Mouse (Mus musculus): ENCODE results near the gene Ulbp1. TPM values are rescaled to one million over a fixed set of nuclear protein-coding genes. Genes with fewer than 3 reads are reported as not detected.
A peak's percentile ranks its signal among the peaks of the same experiment; 100 is the strongest.

Gene Ulbp1
- polyA plus RNA-seq, 1 experiment from 2014 or later, result 9.3 TPM

GRCm38 (mm10) chr10:7462006-7462405 lies 11.4 kb downstream of the Ulbp1 start:
- H3K4me2 ChIP-seq, result no peak overlapping the region
- ATAC-seq (replicated peaks; ENCODE audit: insufficient number of reproducible peaks, low FRiP score, low TSS enrichment), result no peak
- no peak overlapping the region for H3K9ac ChIP-seq (ENCODE audit: low read depth, low read length)
- 54% methylated on average over 3 of the region's 3 CpGs for WGBS (ENCODE audit: insufficient replicate concordance)
- no peak overlapping the region for H3K4me3 ChIP-seq (ENCODE audit: low read depth, low read length)
- H3K27me3 ChIP-seq (ENCODE audit: control insufficient read depth, insufficient read depth, low read length), result no peaks in the 10 kb centered on the region
- no peaks in the 10 kb centered on the region for H3K36me3 ChIP-seq (ENCODE audit: control insufficient read depth, insufficient read depth, low read length)
- H3K9me3 ChIP-seq (replicated peaks; ENCODE audit: control insufficient read depth, low read length), result peaks cover 8% of the 10 kb centered on the region; the same call in 1 of the 2 replicates
- H3K27ac ChIP-seq (ENCODE audit: low read depth, low read length), result no peak overlapping the region
- no peaks in the 10 kb centered on the region for H3K4me1 ChIP-seq (ENCODE audit: control insufficient read depth, insufficient read depth, low read length)

GRCm38 (mm10) chr10:7438928-7439327 lies 34.5 kb downstream of the Ulbp1 start:
- no peak for ATAC-seq (replicated peaks; ENCODE audit: insufficient number of reproducible peaks, low FRiP score, low TSS enrichment)
- H3K4me3 ChIP-seq (ENCODE audit: low read depth, low read length), result no peak overlapping the region
- no peaks in the 10 kb centered on the region for H3K27me3 ChIP-seq (ENCODE audit: control insufficient read depth, insufficient read depth, low read length)
- 66% methylated on average over 2 of the region's 2 CpGs for WGBS (ENCODE audit: insufficient replicate concordance)
- no peaks in the 10 kb centered on the region for H3K36me3 ChIP-seq (ENCODE audit: control insufficient read depth, insufficient read depth, low read length)
- no peaks in the 10 kb centered on the region for H3K9me3 ChIP-seq (replicated peaks; ENCODE audit: control insufficient read depth, low read length)
- H3K4me1 ChIP-seq (ENCODE audit: control insufficient read depth, insufficient read depth, low read length), result no peaks in the 10 kb centered on the region
- no peak overlapping the region for H3K27ac ChIP-seq (ENCODE audit: low read depth, low read length)
- H3K4me2 ChIP-seq, result no peak overlapping the region
- H3K9ac ChIP-seq (ENCODE audit: low read depth, low read length), result no peak overlapping the region

- Histone ChIP-seq H3K27me3 (ENCODE audit: control insufficient read depth, insufficient read depth, low read length) (peaks cover 21% of the 10 kb centered on the region), H3K27ac (ENCODE audit: low read depth, low read length) (no peak overlapping the region), H3K4me1 (ENCODE audit: control insufficient read depth, insufficient read depth, low read length) (peaks cover 3% of the 10 kb centered on the region; the same call in 1 of the 2 replicates), H3K9ac (ENCODE audit: low read depth, low read length) (no peak overlapping the region; the same call in 1 of the 2 replicates), H3K4me2 (peak overlapping the region; percentile 97), H3K36me3 (ENCODE audit: control insufficient read depth, insufficient read depth, low read length) (no peaks in the 10 kb centered on the region), H3K9me3 (replicated peaks; ENCODE audit: control insufficient read depth, low read length) (no peaks in the 10 kb centered on the region), H3K4me3 (ENCODE audit: low read depth, low read length) (peak overlapping the region; percentile 62)
- WGBS (ENCODE audit: insufficient replicate concordance), result 8% methylated on average over 54 of the region's 55 CpGs
- ATAC-seq (replicated peaks; ENCODE audit: insufficient number of reproducible peaks, low FRiP score, low TSS enrichment), result peak; percentile 61; the same call in 1 of the 2 replicates
Observed at GRCm38 (mm10) chr10:7393143-7394035, 80.0 kb downstream of the Ulbp1 start.

- H3K9ac ChIP-seq (ENCODE audit: low read depth, low read length), result peak overlapping the region; percentile 59
- no peaks in the 10 kb centered on the region for H3K36me3 ChIP-seq (ENCODE audit: control insufficient read depth, insufficient read depth, low read length)
- WGBS (ENCODE audit: insufficient replicate concordance), result under 1% methylated on average over 73 of the region's 73 CpGs
- H3K27ac ChIP-seq (ENCODE audit: low read depth, low read length), result no peak overlapping the region
- H3K9me3 ChIP-seq (replicated peaks; ENCODE audit: control insufficient read depth, low read length), result no peaks in the 10 kb centered on the region
- peak overlapping the region; percentile 97 for H3K4me2 ChIP-seq
- peaks cover 21% of the 10 kb centered on the region for H3K27me3 ChIP-seq (ENCODE audit: control insufficient read depth, insufficient read depth, low read length)
- peaks cover 3% of the 10 kb centered on the region; the same call in 1 of the 2 replicates for H3K4me1 ChIP-seq (ENCODE audit: control insufficient read depth, insufficient read depth, low read length)
- H3K4me3 ChIP-seq (ENCODE audit: low read depth, low read length), result peak overlapping the region; percentile 62
- peak; percentile 44 for ATAC-seq (replicated peaks; ENCODE audit: insufficient number of reproducible peaks, low FRiP score, low TSS enrichment)
Observed at GRCm38 (mm10) chr10:7391935-7392930, 81.2 kb downstream of the Ulbp1 start.

- Histone ChIP-seq H3K27ac (ENCODE audit: low read depth, low read length) (no peak overlapping the region), H3K4me2 (peak overlapping the region; percentile 97), H3K9me3 (replicated peaks; ENCODE audit: control insufficient read depth, low read length) (no peaks in the 10 kb centered on the region), H3K4me3 (ENCODE audit: low read depth, low read length) (peak overlapping the region; percentile 62), H3K36me3 (ENCODE audit: control insufficient read depth, insufficient read depth, low read length) (no peaks in the 10 kb centered on the region), H3K9ac (ENCODE audit: low read depth, low read length) (peak overlapping the region; percentile 59), H3K4me1 (ENCODE audit: control insufficient read depth, insufficient read depth, low read length) (peaks cover 3% of the 10 kb centered on the region; the same call in 1 of the 2 replicates), H3K27me3 (ENCODE audit: control insufficient read depth, insufficient read depth, low read length) (peaks cover 21% of the 10 kb centered on the region)
- under 1% methylated on average over 20 of the region's 20 CpGs for WGBS (ENCODE audit: insufficient replicate concordance)
- peak; percentile 46; the same call in 1 of the 2 replicates for ATAC-seq (replicated peaks; ENCODE audit: insufficient number of reproducible peaks, low FRiP score, low TSS enrichment)
Observed at GRCm38 (mm10) chr10:7391561-7391934, 81.9 kb downstream of the Ulbp1 start.

GRCm38 (mm10) chr10:7391108-7391507 lies 82.3 kb downstream of the Ulbp1 start:
- H3K27ac ChIP-seq (ENCODE audit: low read depth, low read length), result no peak overlapping the region
- peak; percentile 55; the same call in 1 of the 2 replicates for ATAC-seq (replicated peaks; ENCODE audit: insufficient number of reproducible peaks, low FRiP score, low TSS enrichment)
- peaks cover 3% of the 10 kb centered on the region; the same call in 1 of the 2 replicates for H3K4me1 ChIP-seq (ENCODE audit: control insufficient read depth, insufficient read depth, low read length)
- no peaks in the 10 kb centered on the region for H3K9me3 ChIP-seq (replicated peaks; ENCODE audit: control insufficient read depth, low read length)
- peaks cover 21% of the 10 kb centered on the region for H3K27me3 ChIP-seq (ENCODE audit: control insufficient read depth, insufficient read depth, low read length)
- H3K4me3 ChIP-seq (ENCODE audit: low read depth, low read length), result peak overlapping the region; percentile 62
- WGBS (ENCODE audit: insufficient replicate concordance), result 0% methylated on average over 31 of the region's 31 CpGs
- peak overlapping the region; percentile 58 for H3K9ac ChIP-seq (ENCODE audit: low read depth, low read length)
- H3K4me2 ChIP-seq, result peak overlapping the region; percentile 97
- no peaks in the 10 kb centered on the region for H3K36me3 ChIP-seq (ENCODE audit: control insufficient read depth, insufficient read depth, low read length)

Other genes with a start within 250 kb of the Ulbp1 start
- 2.1 and 2.8 TPM in 2 replicates for gene Lrp11, start 116.2 kb upstream of the Ulbp1 start, polyA plus RNA-seq (2014; fragmentation: Nextera tagmentation; extraction: Ambion mirVana)
- 44.7 and 45.8 TPM in 2 replicates for gene Nup43, start 193.9 kb upstream of the Ulbp1 start, polyA plus RNA-seq (2014; fragmentation: Nextera tagmentation; extraction: Ambion mirVana)
- 135 and 142 TPM in 2 replicates for gene Pcmt1, start 207.5 kb upstream of the Ulbp1 start, polyA plus RNA-seq (2014; fragmentation: Nextera tagmentation; extraction: Ambion mirVana)
- 4.7 and 5.3 TPM in 2 replicates for gene Lats1, start 207.6 kb upstream of the Ulbp1 start, polyA plus RNA-seq (2014; fragmentation: Nextera tagmentation; extraction: Ambion mirVana)

Data from heart, embryonic 11.5 days (tissue).